Comparison of ENCODE assay signal across 23 mouse cellular contexts in genomic region chr1:184378665-184379064, GRCm38 (mm10).
DNase-seq lines count a peak whose midpoint lies in the region; ATAC-seq and TF ChIP-seq lines count a peak whose summit lies in the region.
"Had no signal": no experiment of that assay in that cellular context is flagged by ENCODE, and none has a peak within 500 bp of the region (broad histone marks: within the 10 kb centered on the region; RNA-seq: fewer than 3 reads in every experiment).

No protein-coding gene starts in this region.

- TF ChIP-seq RAD21 in MEL (IDR thresholded peaks at IDR 0.05; ENCODE audit: low read depth, low read length): no peak

- peaks cover 1% of the 10 kb centered on the region for H3K4me1 ChIP-seq in heart, adult 2 months (ENCODE audit: control insufficient read depth, insufficient read depth, low read length)
- H3K4me1 ChIP-seq in heart, embryonic 12.5 days (replicated peaks): no peaks in the 10 kb centered on the region
- no peaks in the 10 kb centered on the region for H3K4me1 ChIP-seq in lung, adult 2 months (ENCODE audit: control insufficient read depth, insufficient read depth, low read length)
- no peaks in the 10 kb centered on the region for H3K4me1 ChIP-seq in MEL (ENCODE audit: control insufficient read depth in 1 of 2, insufficient read depth in 2 of 2, low read length in 2 of 2)
- H3K4me1 ChIP-seq: hindbrain, embryonic 10.5 days; intestine, embryonic 15.5 days; kidney, embryonic 15.5 days had no signal

- TF ChIP-seq POLR2A in heart, adult 2 months (IDR thresholded peaks at IDR 0.05; ENCODE audit: insufficient read depth, low read depth, low read length): no peak
- TF ChIP-seq POLR2A in lung, adult 2 months (IDR thresholded peaks at IDR 0.05; ENCODE audit: borderline replicate concordance, extremely low read depth, low read depth, low read length): no peak
- TF ChIP-seq POLR2A in MEL (IDR thresholded peaks at IDR 0.05; ENCODE audit: control insufficient read depth in 1 of 2, insufficient read depth in 1 of 2, low read depth in 1 of 2, low read length in 2 of 2, poor library complexity in 1 of 2): no peak

- H3K27ac ChIP-seq in heart, adult 2 months: no peak overlapping the region
- no peak overlapping the region for H3K27ac ChIP-seq in heart, embryonic 12.5 days (ENCODE audit: poor library complexity, severe bottlenecking)
- no peak overlapping the region for H3K27ac ChIP-seq in MEL (ENCODE audit: control insufficient read depth, low read depth, low read length)
- H3K27ac ChIP-seq: hindbrain, embryonic 10.5 days; intestine, embryonic 15.5 days; kidney, embryonic 15.5 days had no signal

- no peak overlapping the region for H3K9ac ChIP-seq in heart, adult 2 months (ENCODE audit: low read depth, low read length)
- no peak overlapping the region for H3K9ac ChIP-seq in heart, embryonic 12.5 days
- H3K9ac ChIP-seq in MEL (ENCODE audit: control insufficient read depth, low read depth, low read length, poor library complexity, severe bottlenecking): no peak overlapping the region
- H3K9ac ChIP-seq: intestine, embryonic 15.5 days; kidney, embryonic 15.5 days; lung, embryonic 14.5 days had no signal

- no peak for ATAC-seq in heart, embryonic 12.5 days (ENCODE audit: insufficient number of reproducible peaks, low FRiP score)
- ATAC-seq: forebrain, embryonic 14.5 days; hindbrain, embryonic 16.5 days; intestine, embryonic 15.5 days; midbrain, embryonic 16.5 days had no signal

- no peak overlapping the region for H3K4me2 ChIP-seq in heart, embryonic 12.5 days
- H3K4me2 ChIP-seq: heart, embryonic 11.5 days; intestine, embryonic 15.5 days; kidney, embryonic 15.5 days; liver, embryonic 11.5 days; lung, embryonic 14.5 days had no signal

- peak; percentile 61 for TF ChIP-seq CTCF in heart, adult 2 months (IDR thresholded peaks at IDR 0.05)
- TF ChIP-seq CTCF in lung, adult 2 months (IDR thresholded peaks at IDR 0.05; ENCODE audit: insufficient read depth, low read length): no peak
- TF ChIP-seq CTCF in MEL (IDR thresholded peaks at IDR 0.05 in 2 of 3, conservative IDR thresholded peaks at IDR 0.05 in 1 of 3; ENCODE audit: control insufficient read depth in 1 of 3, insufficient read depth in 1 of 3, low read depth in 2 of 3, low read length in 3 of 3, poor library complexity in 1 of 3, severe bottlenecking in 1 of 3): no peak

- H3K36me3 ChIP-seq in heart, adult 2 months (ENCODE audit: control insufficient read depth, insufficient read depth, low read length): no peaks in the 10 kb centered on the region
- no peaks in the 10 kb centered on the region for H3K36me3 ChIP-seq in heart, embryonic 12.5 days
- no peaks in the 10 kb centered on the region for H3K36me3 ChIP-seq in MEL (ENCODE audit: control insufficient read depth in 1 of 2, insufficient read depth in 2 of 2, low read length in 2 of 2)
- no peaks in the 10 kb centered on the region for H3K36me3 ChIP-seq in splenic B cell, adult 2 months (ENCODE audit: control insufficient read depth, insufficient read depth, low read length, poor library complexity, severe bottlenecking)
- H3K36me3 ChIP-seq: hindbrain, embryonic 10.5 days; intestine, embryonic 15.5 days; kidney, embryonic 15.5 days had no signal

- TF ChIP-seq EP300 in heart, adult 2 months (IDR thresholded peaks at IDR 0.05; ENCODE audit: insufficient read depth, low read depth, low read length): no peak
- TF ChIP-seq EP300 in MEL (IDR thresholded peaks at IDR 0.05; ENCODE audit: low read depth in 1 of 2, low read length in 2 of 2): no peak

- no peaks in the 10 kb centered on the region for H3K9me3 ChIP-seq in heart, embryonic 12.5 days (replicated peaks)
- H3K9me3 ChIP-seq in MEL (replicated peaks; ENCODE audit: insufficient read depth, low read length): no peaks in the 10 kb centered on the region
- H3K9me3 ChIP-seq: hindbrain, embryonic 10.5 days; intestine, embryonic 15.5 days; kidney, embryonic 15.5 days had no signal

- no peak for DNase-seq in heart, adult 2 months
- peak; percentile 12 for DNase-seq in lung, postnatal 36 days
- no peak for DNase-seq in lung, adult 2 months
- DNase-seq in MEL (ENCODE audit: low read depth, low spot score): peak; percentile 4
- peak; percentile 28 for DNase-seq in splenic B cell, adult 2 months (ENCODE audit: low read depth, low spot score)
- DNase-seq in cerebellum, adult 8-10 months: no peak
- no peak for DNase-seq in adrenal gland, adult 8-10 months
- DNase-seq: adrenal gland, postnatal 36 days; cerebellum, postnatal 14 days; embryo, embryonic 11 days; heart, postnatal 10 days; kidney, postnatal 4 days; layer of hippocampus, adult 9-11 months; lung, embryonic 14.5 days had no signal

- no peaks in the 10 kb centered on the region for H3K79me2 ChIP-seq in heart, adult 2 months (replicated peaks; ENCODE audit: control insufficient read depth, insufficient read depth, low read length)
- H3K79me2 ChIP-seq in MEL (ENCODE audit: control insufficient read depth, insufficient read depth, low read length, poor library complexity): no peaks in the 10 kb centered on the region

- no peak overlapping the region for H3K4me3 ChIP-seq in heart, adult 2 months
- H3K4me3 ChIP-seq in heart, embryonic 12.5 days: no peak overlapping the region
- no peak overlapping the region for H3K4me3 ChIP-seq in lung, adult 2 months (replicated peaks; ENCODE audit: extremely low read depth, low read depth, low read length)
- H3K4me3 ChIP-seq in MEL (ENCODE audit: control insufficient read depth in 1 of 2, insufficient read depth in 1 of 2, low read depth in 2 of 2, low read length in 2 of 2): no peak overlapping the region
- H3K4me3 ChIP-seq: hindbrain, embryonic 10.5 days; intestine, embryonic 15.5 days; kidney, embryonic 15.5 days had no signal

- 48% methylated on average over 1 of the region's 1 CpGs for WGBS in heart, adult 2 months
- 66% methylated on average over 1 of the region's 1 CpGs for WGBS in heart, embryonic 12.5 days
- 64% methylated on average over 1 of the region's 1 CpGs for WGBS in lung, adult 2 months

- no peaks in the 10 kb centered on the region for H3K27me3 ChIP-seq in heart, adult 2 months (ENCODE audit: control insufficient read depth, insufficient read depth, low read length)
- H3K27me3 ChIP-seq in heart, embryonic 12.5 days (replicated peaks): no peaks in the 10 kb centered on the region
- H3K27me3 ChIP-seq in MEL (ENCODE audit: control insufficient read depth in 1 of 2, insufficient read depth in 2 of 2, low read length in 2 of 2): no peaks in the 10 kb centered on the region
- H3K27me3 ChIP-seq in splenic B cell, adult 2 months (ENCODE audit: control insufficient read depth, insufficient read depth, low read length, poor library complexity, severe bottlenecking): no peaks in the 10 kb centered on the region
- H3K27me3 ChIP-seq: intestine, embryonic 15.5 days; kidney, embryonic 15.5 days had no signal

- intact Hi-C loops in heart, adult 2 months (cut with DNase I): loop anchor here (2.0 kb wide), 1 partner anchor 360 kb away; no protein-coding TSS in a partner anchor

TF ChIP-seq in MEL, 35 proteins besides CTCF, POLR2A, EP300 and RAD21:
- no peak for TF ChIP-seq USF2 (IDR thresholded peaks at IDR 0.05; ENCODE audit: borderline replicate concordance in 1 of 2, insufficient read depth in 1 of 2, low read depth in 1 of 2, low read length in 2 of 2)
- TF ChIP-seq MYC (IDR thresholded peaks at IDR 0.05; ENCODE audit: low read depth, low read length): no peak
- TF ChIP-seq HCFC1 (IDR thresholded peaks at IDR 0.05; ENCODE audit: low read depth, low read length): no peak
- TF ChIP-seq MAFK (IDR thresholded peaks at IDR 0.05; ENCODE audit: borderline replicate concordance, low read depth, low read length): no peak
- no peak for TF ChIP-seq E2F4 (IDR thresholded peaks at IDR 0.05; ENCODE audit: borderline replicate concordance, low read depth, low read length)
- TF ChIP-seq UBTF (IDR thresholded peaks at IDR 0.05; ENCODE audit: borderline replicate concordance, insufficient read depth, low read depth, low read length): no peak
- no peak; the same call in 1 of the 2 replicates for TF ChIP-seq SMC3 (IDR thresholded peaks at IDR 0.05; ENCODE audit: low read depth, low read length)
- TF ChIP-seq RCOR1 (IDR thresholded peaks at IDR 0.05; ENCODE audit: low read depth, low read length): no peak
- no peak for TF ChIP-seq NRF1 (IDR thresholded peaks at IDR 0.05; ENCODE audit: insufficient read depth, low read depth, low read length, poor library complexity, severe bottlenecking)
- TF ChIP-seq USF1 (IDR thresholded peaks at IDR 0.05; ENCODE audit: low read depth, low read length): no peak
- no peak for TF ChIP-seq ETS1 (IDR thresholded peaks at IDR 0.05; ENCODE audit: low read depth, low read length)
TF ChIP-seq in MEL: peak in this region for 0.

Comparison
In these comparisons a context has a peak if more than half of its experiments do, and no peak if none do; other contexts are left out.
1. DNase-seq: peak in lung, postnatal 36 days (single experiment), MEL (single experiment) and splenic B cell, adult 2 months (single experiment); none in heart, adult 2 months (0 of 2), lung, adult 2 months (single experiment), cerebellum, adult 8-10 months (single experiment) and adrenal gland, adult 8-10 months (single experiment).